Mouse (Mus musculus): Measurements from ENCODE around the gene 1110065P20Rik.

DNA sequence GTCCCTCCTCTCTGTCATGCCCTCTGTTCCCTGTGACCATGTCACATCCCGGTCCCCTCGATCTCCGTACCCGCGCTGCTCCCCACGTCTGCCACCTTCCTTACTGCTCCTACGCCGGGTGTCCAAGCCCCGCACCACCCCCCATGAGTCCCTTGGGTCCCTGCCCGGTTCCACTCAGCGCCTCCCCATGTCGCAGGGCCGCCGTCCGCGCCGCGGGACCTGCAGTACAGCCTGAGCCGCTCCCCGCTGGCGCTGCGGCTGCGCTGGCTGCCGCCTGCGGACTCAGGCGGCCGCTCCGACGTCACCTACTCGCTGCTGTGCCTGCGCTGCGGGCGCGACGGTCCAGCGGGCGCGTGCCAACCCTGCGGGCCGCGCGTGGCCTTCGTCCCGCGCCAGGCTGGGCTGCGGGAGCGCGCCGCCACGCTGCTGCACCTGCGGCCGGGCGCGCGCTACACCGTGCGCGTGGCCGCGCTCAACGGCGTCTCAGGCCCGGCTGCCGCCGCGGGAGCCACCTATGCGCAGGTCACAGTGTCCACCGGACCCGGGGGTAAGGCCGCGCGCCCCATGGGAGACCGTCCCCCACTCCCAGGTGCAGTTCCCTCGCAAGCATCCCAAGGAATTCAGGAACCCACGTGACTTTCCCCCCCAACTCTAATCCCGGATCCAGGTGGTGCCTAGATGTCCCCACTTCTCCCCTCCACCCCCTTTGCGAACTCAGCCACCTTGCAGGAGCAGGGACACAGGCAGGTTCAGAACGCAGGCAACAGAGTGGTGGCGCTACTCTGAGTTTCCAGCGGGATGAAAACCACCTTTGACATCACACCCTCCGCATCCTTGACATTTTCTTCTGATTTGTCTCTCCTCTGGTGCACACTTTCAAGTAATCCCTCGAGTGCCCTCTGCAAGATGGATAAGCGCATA lies 43.8 kb upstream of the 1110065P20Rik start:
- TF ChIP-seq CTCF (IDR thresholded peaks at IDR 0.05; ENCODE audit: low read depth), result no peak
- no peak for TF ChIP-seq EP300 (IDR thresholded peaks at IDR 0.05; ENCODE audit: low read depth)
